Comparison of ENCODE assay signal across 21 mouse cellular contexts in genomic region chr5:138922116-138922515, GRCm38 (mm10).
DNase-seq lines count a peak whose midpoint lies in the region; ATAC-seq and TF ChIP-seq lines count a peak whose summit lies in the region.
"Had no signal": no experiment of that assay in that cellular context is flagged by ENCODE, and none has a peak within 500 bp of the region (broad histone marks: within the 10 kb centered on the region; RNA-seq: fewer than 3 reads in every experiment).

No protein-coding gene starts in this region.

- no peak for ATAC-seq in kidney, postnatal 0 days (replicated peaks; ENCODE audit: low FRiP score, low read depth)
- ATAC-seq: hindbrain, embryonic 16.5 days; intestine, postnatal 0 days had no signal

- 42% methylated on average over 3 of the region's 3 CpGs for WGBS in kidney, postnatal 0 days

- no peaks in the 10 kb centered on the region for H3K4me1 ChIP-seq in kidney, postnatal 0 days (replicated peaks; ENCODE audit: insufficient read depth, low read length)
- H3K4me1 ChIP-seq: forebrain, embryonic 10.5 days; midbrain, embryonic 10.5 days; neural tube, embryonic 12.5 days had no signal

- H3K4me2 ChIP-seq in kidney, postnatal 0 days (ENCODE audit: low read length) = no peak overlapping the region
- H3K4me2 ChIP-seq: liver, embryonic 11.5 days; lung, embryonic 15.5 days; neural tube, embryonic 12.5 days had no signal

- no peak for TF ChIP-seq CTCF in kidney, postnatal 0 days (IDR thresholded peaks at IDR 0.05; ENCODE audit: low read depth)
- TF ChIP-seq CTCF in brain, embryonic 14.5 days (IDR thresholded peaks at IDR 0.05; ENCODE audit: borderline replicate concordance, extremely low read depth, insufficient read depth, insufficient read length) = no peak

- no peaks in the 10 kb centered on the region for H3K36me3 ChIP-seq in kidney, postnatal 0 days (ENCODE audit: insufficient read depth, low read length)
- H3K36me3 ChIP-seq: forebrain, embryonic 10.5 days; lung, embryonic 15.5 days; midbrain, embryonic 10.5 days; neural tube, embryonic 12.5 days had no signal

- DNase-seq in kidney, postnatal 0 days (ENCODE audit: low spot score) = peak; percentile 46
- DNase-seq in kidney, adult 11 months = no peak
- peak; percentile 46 for DNase-seq in brain, adult 2 months (ENCODE audit: low read depth, low spot score)
- DNase-seq in brain, embryonic 14.5 days (ENCODE audit: low read depth) = peak; percentile 59
- peak; percentile 54 to 76 for DNase-seq in cerebellum, postnatal 25 days
- DNase-seq in layer of hippocampus, postnatal 10 days (ENCODE audit: low spot score in 2 of 2) = no peak
- no peak for DNase-seq in gastrocnemius, postnatal 4 days (ENCODE audit: low spot score in 2 of 2)
- DNase-seq: embryo, embryonic 11 days; gastrocnemius, adult 2 months; heart, postnatal 36 days; right cerebral cortex, adult 18-20 months; thymus, postnatal 14 days had no signal

- no peak overlapping the region for H3K4me3 ChIP-seq in kidney, postnatal 0 days (replicated peaks; ENCODE audit: low read depth, low read length)
- H3K4me3 ChIP-seq: forebrain, embryonic 10.5 days; gastrocnemius, adult 2 months; left cerebral cortex, adult 2 months; lung, embryonic 15.5 days; midbrain, embryonic 10.5 days; neural tube, embryonic 12.5 days had no signal

- no peak overlapping the region for H3K27ac ChIP-seq in kidney, postnatal 0 days
- H3K27ac ChIP-seq: forebrain, embryonic 10.5 days; gastrocnemius, adult 2 months; left cerebral cortex, adult 2 months; lung, embryonic 15.5 days; macrophage; midbrain, embryonic 10.5 days; neural tube, embryonic 12.5 days had no signal

- H3K27me3 ChIP-seq in kidney, postnatal 0 days (ENCODE audit: insufficient read depth, low read length) = no peaks in the 10 kb centered on the region
- H3K27me3 ChIP-seq: lung, embryonic 15.5 days; neural tube, embryonic 12.5 days had no signal

- no peak for TF ChIP-seq POLR2A in brain, embryonic 14.5 days (IDR thresholded peaks at IDR 0.05; ENCODE audit: borderline replicate concordance, extremely low read depth, insufficient read depth, insufficient read length, poor library complexity, severe bottlenecking)

- H3K9ac ChIP-seq in kidney, postnatal 0 days (ENCODE audit: low read depth, low read length) = no peak overlapping the region
- H3K9ac ChIP-seq: lung, embryonic 15.5 days; neural tube, embryonic 12.5 days had no signal

- H3K9me3 ChIP-seq in kidney, postnatal 0 days (replicated peaks; ENCODE audit: low read length) = no peaks in the 10 kb centered on the region
- H3K9me3 ChIP-seq: forebrain, embryonic 10.5 days; lung, embryonic 15.5 days; midbrain, embryonic 10.5 days; neural tube, embryonic 12.5 days had no signal

Comparison
In these comparisons a context has a peak if more than half of its experiments do, and no peak if none do; other contexts are left out.
1. DNase-seq: peak in kidney, postnatal 0 days (single experiment), brain, adult 2 months (single experiment), brain, embryonic 14.5 days (single experiment) and cerebellum, postnatal 25 days (2 of 2); none in kidney, adult 11 months (single experiment), layer of hippocampus, postnatal 10 days (0 of 2) and gastrocnemius, postnatal 4 days (0 of 2).